Mouse (Mus musculus): ENCODE results near the gene Rhbdd2. TPM values are rescaled to one million over a fixed set of nuclear protein-coding genes. Genes with fewer than 3 reads are reported as not detected.

Gene Rhbdd2
- 9.5 TPM for polyA plus RNA-seq (2014; fragmentation: Illumina TruSeq; extraction: RNeasy Lipid Tissue Mini Kit (QIAGEN cat#74804))

DNA sequence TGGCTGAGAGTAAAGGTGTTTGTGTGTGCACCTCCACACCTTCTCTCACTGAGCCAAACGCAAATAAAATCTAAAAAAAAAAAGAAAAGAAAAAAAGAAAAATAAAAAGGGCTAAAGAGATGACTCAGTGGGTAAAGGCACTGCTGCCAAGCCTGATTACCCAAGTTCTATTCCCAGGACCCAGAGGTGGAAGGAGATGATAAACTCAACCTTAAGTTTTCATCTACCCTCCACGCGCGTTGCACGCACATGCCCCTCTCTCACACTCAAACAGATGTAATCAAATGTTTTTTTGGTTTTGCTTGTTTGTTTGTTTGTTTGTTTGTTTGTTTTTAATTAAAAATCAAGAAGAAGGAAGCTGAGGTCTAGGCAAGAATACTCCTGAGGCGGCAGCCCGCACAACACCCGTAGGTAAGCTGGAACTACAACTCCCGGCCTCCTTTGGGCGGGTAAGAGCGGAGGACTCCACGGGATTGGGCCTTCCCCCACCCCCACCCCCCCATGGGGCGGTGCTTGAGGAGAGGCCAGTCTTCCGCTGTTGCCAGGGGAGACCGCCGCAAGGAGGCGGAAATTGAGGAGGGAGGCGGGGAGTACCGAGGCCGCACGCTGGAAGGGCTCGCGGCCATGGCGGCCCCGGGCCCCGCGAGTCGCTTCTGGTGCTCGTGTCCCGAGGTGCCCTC lies at the start of gene Rhbdd2:
Gene Rhbdd2, plus strand, starts transcription at position 502 of the 680 bp plus-strand sequence.

DNA sequence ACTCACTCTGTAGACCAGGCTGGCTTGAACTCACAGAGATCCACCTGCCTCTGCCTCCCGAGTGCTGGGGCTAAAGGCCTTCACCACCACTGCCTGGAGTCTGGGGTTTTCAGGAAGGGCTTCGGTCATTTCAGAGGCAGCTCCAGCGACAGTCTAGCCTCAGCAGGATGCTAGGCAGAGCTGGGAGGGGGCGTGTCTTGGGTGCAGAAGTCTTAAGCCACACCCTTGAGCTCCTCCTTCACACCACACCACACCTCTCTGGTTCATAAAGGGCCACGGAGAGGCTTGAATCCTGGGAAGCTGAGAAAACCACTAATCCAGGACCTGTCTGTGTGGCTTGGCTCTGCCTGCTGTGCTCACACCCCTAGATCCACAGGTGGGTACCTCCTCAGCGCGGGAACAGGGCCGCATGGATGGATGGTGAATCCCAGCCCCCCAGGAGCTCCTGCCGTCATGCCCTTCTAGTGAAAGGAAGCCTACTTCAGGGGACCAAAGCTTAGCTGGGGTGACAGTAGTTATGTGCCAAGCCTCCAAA lies 37.4 kb downstream of the Rhbdd2 start, which contains the start of gene Por:
Gene Por, plus strand, starts transcription at position 293 of the 535 bp plus-strand sequence.

Other genes with a start within 250 kb of the Rhbdd2 start
- 4.7 TPM for gene Pom121, start 238.1 kb upstream of the Rhbdd2 start, polyA plus RNA-seq (2014; fragmentation: Illumina TruSeq; extraction: RNeasy Lipid Tissue Mini Kit (QIAGEN cat#74804))
- gene Hip1, start 87.5 kb upstream of the Rhbdd2 start, polyA plus RNA-seq (2014; fragmentation: Illumina TruSeq; extraction: RNeasy Lipid Tissue Mini Kit (QIAGEN cat#74804)) = 21.8 TPM
- not detected for gene Ccl26, start 69.0 kb upstream of the Rhbdd2 start, polyA plus RNA-seq (2014; fragmentation: Illumina TruSeq; extraction: RNeasy Lipid Tissue Mini Kit (QIAGEN cat#74804))
- not detected for gene Ccl24, start 59.6 kb upstream of the Rhbdd2 start, polyA plus RNA-seq (2014; fragmentation: Illumina TruSeq; extraction: RNeasy Lipid Tissue Mini Kit (QIAGEN cat#74804))
- gene Por, start 37.4 kb downstream of the Rhbdd2 start, polyA plus RNA-seq (2014; fragmentation: Illumina TruSeq; extraction: RNeasy Lipid Tissue Mini Kit (QIAGEN cat#74804)) = 25.7 TPM
- 4.5 TPM for gene Tmem120a, start 111.8 kb downstream of the Rhbdd2 start, polyA plus RNA-seq (2014; fragmentation: Illumina TruSeq; extraction: RNeasy Lipid Tissue Mini Kit (QIAGEN cat#74804))
- gene Styxl1, start 145.8 kb downstream of the Rhbdd2 start, polyA plus RNA-seq (2014; fragmentation: Illumina TruSeq; extraction: RNeasy Lipid Tissue Mini Kit (QIAGEN cat#74804)) = 2.7 TPM
- 28.0 TPM for gene Mdh2, start 145.9 kb downstream of the Rhbdd2 start, polyA plus RNA-seq (2014; fragmentation: Illumina TruSeq; extraction: RNeasy Lipid Tissue Mini Kit (QIAGEN cat#74804))
- not detected for gene Srrm3, start 174.3 kb downstream of the Rhbdd2 start, polyA plus RNA-seq (2014; fragmentation: Illumina TruSeq; extraction: RNeasy Lipid Tissue Mini Kit (QIAGEN cat#74804))

Data from ovary, adult 10 weeks (tissue).